Mouse (Mus musculus) R1 (cell line): Measurements from ENCODE around the gene Abcb8.
A peak's percentile ranks its signal among the peaks of the same experiment; 100 is the strongest.

Experiments used
- DNase-seq: peaks from one replicate; pipeline ENCODE4 v3.0.0-alpha.2; 2018; ENCODE audit warnings: low read depth, low spot score

Gene Abcb8

GRCm38 (mm10) chr5:24453985-24454303, 60.5 kb downstream of the Abcb8 start:
- DNase-seq, result no peak

- DNase-seq, result peak; percentile 69
These were observed 61.6 kb downstream of the Abcb8 start for GRCm38 (mm10) chr5:24455076-24455475.

GRCm38 (mm10) chr5:24455613-24456012, 62.1 kb downstream of the Abcb8 start:
- DNase-seq, result no peak
